In genomic region chr2:90579038-90579727, GRCm38 (mm10) we compare ENCODE assay signal across 8 mouse cellular contexts. TPM values are rescaled to one million over a fixed set of nuclear protein-coding genes. Genes with fewer than 3 reads are reported as not detected.
DNase-seq lines count a peak whose midpoint lies in the region; ATAC-seq and TF ChIP-seq lines count a peak whose summit lies in the region.

No protein-coding gene starts in this region.

- H3K27me3 ChIP-seq in heart, embryonic 11.5 days (ENCODE audit: control insufficient read depth, insufficient read depth, low read length): peaks cover 4% of the 10 kb centered on the region; the same call in 1 of the 2 replicates
- H3K27me3 ChIP-seq in limb, embryonic 14.5 days (ENCODE audit: control insufficient read depth, insufficient read depth, low read length): 0 out of 2 replicates have a peak, but pooled peaks cover 5% of the 10 kb centered on the region
- peaks cover 4% of the 10 kb centered on the region; the same call in 1 of the 2 replicates for H3K27me3 ChIP-seq in neural tube, embryonic 13.5 days

- peak overlapping the region; percentile 85 for H3K27ac ChIP-seq in gastrocnemius, adult 2 months
- H3K27ac ChIP-seq in heart, embryonic 11.5 days (ENCODE audit: low read depth, low read length): 0 out of 2 replicates have a peak overlapping the region, but pooled peaks have one; percentile 10
- H3K27ac ChIP-seq in limb, embryonic 14.5 days (replicated peaks; ENCODE audit: low read depth, low read length): no peak overlapping the region
- peak overlapping the region; percentile 93 for H3K27ac ChIP-seq in neural tube, embryonic 13.5 days (replicated peaks)

- TF ChIP-seq CTCF in gastrocnemius, adult 2 months (IDR thresholded peaks at IDR 0.05): no peak

- 3% methylated on average over 23 of the region's 23 CpGs for WGBS in heart, embryonic 11.5 days (ENCODE audit: insufficient replicate concordance)
- WGBS in limb, embryonic 14.5 days: 2% methylated on average over 22 of the region's 23 CpGs
- 2% methylated on average over 23 of the region's 23 CpGs for WGBS in neural tube, embryonic 13.5 days

- peak overlapping the region; percentile 80 for H3K9ac ChIP-seq in heart, embryonic 11.5 days (ENCODE audit: low read depth, low read length)
- peak overlapping the region; percentile 73 for H3K9ac ChIP-seq in limb, embryonic 14.5 days (ENCODE audit: low read depth, low read length, severe bottlenecking)
- H3K9ac ChIP-seq in neural tube, embryonic 13.5 days: peak overlapping the region; percentile 95

- peak overlapping the region; percentile 99 for H3K4me2 ChIP-seq in heart, embryonic 11.5 days
- peak overlapping the region; percentile 100 for H3K4me2 ChIP-seq in limb, embryonic 14.5 days (replicated peaks; ENCODE audit: low read depth, low read length, severe bottlenecking)
- H3K4me2 ChIP-seq in neural tube, embryonic 13.5 days: peak overlapping the region; percentile 88

- DNase-seq in gastrocnemius, adult 2 months: no peak
- DNase-seq in gastrocnemius, postnatal 10 days: no peak
- peak; percentile 23 for DNase-seq in thymus, postnatal 25 days
- DNase-seq in thymus, adult 18-20 months: no peak
- DNase-seq in limb, embryonic 14.5 days (ENCODE audit: low spot score): no peak
- DNase-seq in gastrocnemius, postnatal 36 days: no peak

- intact Hi-C loops in gastrocnemius, adult 2 months (cut with DNase I): loop anchor here (5.0 kb wide), 2 partner anchors 37 to 87 kb away; no protein-coding TSS in a partner anchor
- intact Hi-C loops in gastrocnemius, postnatal 36 days (cut with DNase I): loop anchor here (5.0 kb wide), 2 partner anchors 37 to 67 kb away; no protein-coding TSS in a partner anchor

- no peak for ATAC-seq in heart, embryonic 11.5 days (replicated peaks; ENCODE audit: insufficient number of reproducible peaks, low FRiP score, low TSS enrichment)
- no peak for ATAC-seq in limb, embryonic 14.5 days (ENCODE audit: low FRiP score, low read depth)
- peak; percentile 4; the same call in 1 of the 2 replicates for ATAC-seq in neural tube, embryonic 13.5 days (ENCODE audit: low read depth)

- H3K4me3 ChIP-seq in gastrocnemius, adult 2 months: peak overlapping the region; percentile 96
- H3K4me3 ChIP-seq in heart, embryonic 11.5 days (ENCODE audit: low read depth, low read length): peak overlapping the region; percentile 84
- peak overlapping the region; percentile 72 for H3K4me3 ChIP-seq in limb, embryonic 14.5 days (replicated peaks; ENCODE audit: low read length)
- peak overlapping the region; percentile 90 for H3K4me3 ChIP-seq in neural tube, embryonic 13.5 days

- H3K4me1 ChIP-seq in heart, embryonic 11.5 days (ENCODE audit: control insufficient read depth, insufficient read depth, low read length): peaks cover 13% of the 10 kb centered on the region
- 0 out of 2 replicates have a peak, but pooled peaks cover 2% of the 10 kb centered on the region for H3K4me1 ChIP-seq in limb, embryonic 14.5 days (ENCODE audit: control insufficient read depth, insufficient read depth, low read length)
- H3K4me1 ChIP-seq in neural tube, embryonic 13.5 days (replicated peaks): peaks cover 21% of the 10 kb centered on the region

- H3K36me3 ChIP-seq in heart, embryonic 11.5 days (ENCODE audit: control insufficient read depth, insufficient read depth, low read length): no peaks in the 10 kb centered on the region
- no peaks in the 10 kb centered on the region for H3K36me3 ChIP-seq in limb, embryonic 14.5 days (ENCODE audit: control insufficient read depth, insufficient read depth, low read length)
- no peaks in the 10 kb centered on the region for H3K36me3 ChIP-seq in neural tube, embryonic 13.5 days

- no peaks in the 10 kb centered on the region for H3K9me3 ChIP-seq in heart, embryonic 11.5 days (replicated peaks; ENCODE audit: control insufficient read depth, low read length)
- H3K9me3 ChIP-seq in limb, embryonic 14.5 days (ENCODE audit: control insufficient read depth, low read length): no peaks in the 10 kb centered on the region
- no peaks in the 10 kb centered on the region for H3K9me3 ChIP-seq in neural tube, embryonic 13.5 days

- no peak for TF ChIP-seq POLR2A in limb, embryonic 14.5 days (IDR thresholded peaks at IDR 0.05; ENCODE audit: borderline replicate concordance, extremely low read depth, insufficient read depth, insufficient read length)

RNA-seq across cellular contexts. Expression of gene Ptprj, which starts 1.3 kb away (rescaled TPM):
- total RNA-seq in gastrocnemius, adult 2 months (2021): 1 to 10 TPM; 2.1 to 4.2 TPM
- 1 to 10 TPM; 7.5 to 9.5 TPM for total RNA-seq in gastrocnemius, postnatal 10 days (2021)
- polyA plus RNA-seq in heart, embryonic 11.5 days (2014; fragmentation: Nextera tagmentation; extraction: Ambion mirVana): 1.6 and 1.7 TPM in 2 replicates
- polyA plus RNA-seq in limb, embryonic 14.5 days (2012; rRNA removed): 3.9 and 4.0 TPM in 2 replicates
- polyA plus RNA-seq in limb, embryonic 14.5 days (2014; fragmentation: Nextera tagmentation; extraction: Ambion mirVana): 2.7 and 3.2 TPM in 2 replicates
- polyA plus RNA-seq in neural tube, embryonic 13.5 days (2015; fragmentation: Nextera tagmentation; extraction: Ambion mirVana): 4.2 and 4.4 TPM in 2 replicates
- total RNA-seq in gastrocnemius, postnatal 36 days (2021): 1 to 10 TPM; 2.7 to 3.6 TPM
